Mouse (Mus musculus) adrenal gland, adult 8-10 months (tissue): ENCODE measurements around the gene Orc4. TPM values are rescaled to one million over a fixed set of nuclear protein-coding genes. Genes with fewer than 3 reads are reported as not detected.
"Not testable (repeated sequence)": the region's sequence is repeated elsewhere in the genome, so short reads cannot be mapped to it uniquely, and the experiment has no call there.

ENCODE experiments used
- DNase-seq: peaks from one replicate; pipeline ENCODE4 v3.0.0; 2022
- total RNA-seq, 4 experiments: library from RNA; stranded (reverse); gene quantifications; 2 replicates each; pipeline ENCODE4 v1.2.4; 2022

Gene Orc4
- 10 to 100 TPM; 53.3 to 70.3 (median 62.0) TPM for total RNA-seq

- no peak for DNase-seq
These were observed at the start of gene Orc4 for GRCm38 (mm10) chr2:48950252-48950315. Gene Orc4 (minus strand): TSS chr2:48950277.

GRCm38 (mm10) chr2:48990322-48990721 is 40.2 kb upstream of the Orc4 start:
- DNase-seq, result no peak

- DNase-seq, result no peak
These were observed 28.8 kb upstream of the Orc4 start for GRCm38 (mm10) chr2:48978920-48979319.

GRCm38 (mm10) chr2:48956591-48956990 is 6.5 kb upstream of the Orc4 start:
- no peak for DNase-seq

- peak; percentile 4 for DNase-seq
These were observed 321 bp upstream of the Orc4 start for GRCm38 (mm10) chr2:48950316-48950880.

GRCm38 (mm10) chr2:48949743-48950251 is 280 bp downstream of the Orc4 start:
- peak; percentile 33 for DNase-seq

GRCm38 (mm10) chr2:48948841-48949584 is 1.1 kb downstream of the Orc4 start, which contains the start of gene Mbd5:
Gene Mbd5 (plus strand): TSS chr2:48949508.
- DNase-seq, result peak; percentile 99

GRCm38 (mm10) chr2:48947761-48948160 is 2.3 kb downstream of the Orc4 start:
- no peak for DNase-seq

- DNase-seq, result no peak
These were observed 15.0 kb downstream of the Orc4 start for GRCm38 (mm10) chr2:48935058-48935457.

- DNase-seq, result no peak
These were observed 34.2 kb downstream of the Orc4 start for GRCm38 (mm10) chr2:48915832-48916231.

- DNase-seq, result no peak
These were observed 35.9 kb downstream of the Orc4 start for GRCm38 (mm10) chr2:48914185-48914584.

- no peak for DNase-seq
These were observed 41.2 kb downstream of the Orc4 start for GRCm38 (mm10) chr2:48908866-48909265.

- no peak for DNase-seq
These were observed 54.9 kb downstream of the Orc4 start for GRCm38 (mm10) chr2:48895186-48895585.

GRCm38 (mm10) chr2:48885945-48886344 is 64.1 kb downstream of the Orc4 start:
- DNase-seq, result peak; percentile 20

- no peak for DNase-seq
These were observed 81.7 kb downstream of the Orc4 start for GRCm38 (mm10) chr2:48868199-48868913.

GRCm38 (mm10) chr2:48865596-48865995 is 84.5 kb downstream of the Orc4 start:
- not testable (repeated sequence) for DNase-seq

Other genes starting within 250 kb of the Orc4 start
- 10 to 100 TPM; 16.6 to 18.5 (median 17.7) TPM for gene Acvr2a, start 136.2 kb downstream of the Orc4 start, total RNA-seq
- gene Mbd5, start 769 bp downstream of the Orc4 start, total RNA-seq, result 10 to 100 TPM; 46.2 to 70.7 (median 55.1) TPM